Mouse (Mus musculus): ENCODE measurements around the gene Klrc3. TPM values are rescaled to one million over a fixed set of nuclear protein-coding genes. Genes with fewer than 3 reads are reported as not detected.

The Klrc3 gene
- total and polyA plus RNA-seq, 3 experiments: not detected

DNA sequence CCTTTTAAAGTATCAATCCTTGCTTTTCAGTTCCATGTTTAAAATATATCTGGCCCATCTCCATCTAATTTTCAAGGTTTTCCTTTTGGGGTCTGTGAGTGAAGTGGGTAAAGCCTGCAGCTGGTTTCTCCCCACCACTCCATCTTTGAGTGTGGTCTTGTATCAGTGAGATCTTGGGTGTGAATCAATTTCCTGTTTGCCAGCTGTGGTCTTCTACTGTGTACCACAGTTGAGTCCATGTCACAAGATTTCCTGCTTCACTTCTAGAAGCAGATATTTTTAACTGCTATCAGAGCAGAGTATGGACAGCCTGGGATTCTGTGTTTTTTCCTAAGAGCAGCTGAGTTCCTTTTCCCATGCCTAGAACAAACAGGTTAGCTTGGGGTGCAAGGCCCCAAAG is 34.8 kb downstream of the Klrc3 start:
- Histone ChIP-seq H3K27me3 (ENCODE audit: control insufficient read depth in 1 of 2, insufficient read depth in 2 of 2, low read length in 2 of 2) (no peaks in the 10 kb centered on the region), H3K4me1 (ENCODE audit: control insufficient read depth in 1 of 2, insufficient read depth in 2 of 2, low read length in 2 of 2) (no peaks in the 10 kb centered on the region), H3K79me2 (ENCODE audit: control insufficient read depth, insufficient read depth, low read length, poor library complexity) (no peaks in the 10 kb centered on the region), H3K27ac (ENCODE audit: control insufficient read depth, low read depth, low read length) (no peak overlapping the region), H3K4me3 (ENCODE audit: control insufficient read depth in 1 of 2, insufficient read depth in 1 of 2, low read depth in 2 of 2, low read length in 2 of 2) (no peak overlapping the region), H3K9me3 (replicated peaks; ENCODE audit: insufficient read depth, low read length) (no peaks in the 10 kb centered on the region), H3K9ac (ENCODE audit: control insufficient read depth, low read depth, low read length, poor library complexity, severe bottlenecking) (no peak overlapping the region), H3K36me3 (ENCODE audit: control insufficient read depth in 1 of 2, insufficient read depth in 2 of 2, low read length in 2 of 2) (no peaks in the 10 kb centered on the region)
- TF ChIP-seq TAL1 (IDR thresholded peaks at IDR 0.05; ENCODE audit: low read length) (no peak), CTCF (IDR thresholded peaks at IDR 0.05 in 2 of 3, conservative IDR thresholded peaks at IDR 0.05 in 1 of 3; ENCODE audit: control insufficient read depth in 1 of 3, insufficient read depth in 1 of 3, low read depth in 2 of 3, low read length in 3 of 3, poor library complexity in 1 of 3, severe bottlenecking in 1 of 3) (no peak), RCOR1 (IDR thresholded peaks at IDR 0.05; ENCODE audit: low read depth, low read length) (no peak), BHLHE40 (IDR thresholded peaks at IDR 0.05; ENCODE audit: borderline replicate concordance, low read depth, low read length) (no peak), ZMIZ1 (IDR thresholded peaks at IDR 0.05; ENCODE audit: low read depth, low read length) (no peak), E2F4 (IDR thresholded peaks at IDR 0.05; ENCODE audit: borderline replicate concordance, low read depth, low read length) (no peak), HCFC1 (IDR thresholded peaks at IDR 0.05; ENCODE audit: low read depth, low read length) (no peak), ZC3H11A (IDR thresholded peaks at IDR 0.05; ENCODE audit: low read depth, low read length) (no peak), POLR2AphosphoS2 (IDR thresholded peaks at IDR 0.05; ENCODE audit: low read length) (no peak), USF2 (IDR thresholded peaks at IDR 0.05; ENCODE audit: borderline replicate concordance in 1 of 2, insufficient read depth in 1 of 2, low read depth in 1 of 2, low read length in 2 of 2) (no peak), SIN3A (IDR thresholded peaks at IDR 0.05; ENCODE audit: low read length) (no peak), RAD21 (IDR thresholded peaks at IDR 0.05; ENCODE audit: low read depth, low read length) (no peak), USF1 (IDR thresholded peaks at IDR 0.05; ENCODE audit: low read depth, low read length) (no peak), MAFK (IDR thresholded peaks at IDR 0.05; ENCODE audit: borderline replicate concordance, low read depth, low read length) (no peak), MXI1 (IDR thresholded peaks at IDR 0.05; ENCODE audit: low read depth, low read length) (no peak), MAX (IDR thresholded peaks at IDR 0.05; ENCODE audit: low read length) (no peak), MYC (IDR thresholded peaks at IDR 0.05; ENCODE audit: low read depth, low read length) (no peak)
- no peak for DNase-seq (ENCODE audit: low read depth, low spot score)

GRCm38 (mm10) chr6:129591508-129591907 is 51.6 kb downstream of the Klrc3 start, which contains the start of gene Klrd1:
Gene Klrd1, plus strand, starts transcription at chr6:129591782.
- no peaks in the 10 kb centered on the region for H3K9me3 ChIP-seq (replicated peaks; ENCODE audit: insufficient read depth, low read length)
- H3K36me3 ChIP-seq (ENCODE audit: control insufficient read depth in 1 of 2, insufficient read depth in 2 of 2, low read length in 2 of 2): no peaks in the 10 kb centered on the region
- DNase-seq (ENCODE audit: low read depth, low spot score): no peak
- no peaks in the 10 kb centered on the region for H3K27me3 ChIP-seq (ENCODE audit: control insufficient read depth in 1 of 2, insufficient read depth in 2 of 2, low read length in 2 of 2)
- H3K4me3 ChIP-seq (ENCODE audit: control insufficient read depth in 1 of 2, insufficient read depth in 1 of 2, low read depth in 2 of 2, low read length in 2 of 2): no peak within 1 kb of the TSS
- H3K9ac ChIP-seq (ENCODE audit: control insufficient read depth, low read depth, low read length, poor library complexity, severe bottlenecking): no peak within 1 kb of the TSS
- H3K27ac ChIP-seq (ENCODE audit: control insufficient read depth, low read depth, low read length): no peak within 1 kb of the TSS
- no peak for TF ChIP-seq MAZ (IDR thresholded peaks at IDR 0.05; ENCODE audit: low read depth, low read length)
- no peak for TF ChIP-seq USF1 (IDR thresholded peaks at IDR 0.05; ENCODE audit: low read depth, low read length)
- no peak for TF ChIP-seq ETS1 (IDR thresholded peaks at IDR 0.05; ENCODE audit: low read depth, low read length)
- TF ChIP-seq CHD2 (IDR thresholded peaks at IDR 0.05; ENCODE audit: low read length): no peak
- TF ChIP-seq RCOR1 (IDR thresholded peaks at IDR 0.05; ENCODE audit: low read depth, low read length): no peak
- TF ChIP-seq MYC (IDR thresholded peaks at IDR 0.05; ENCODE audit: low read depth, low read length): no peak
- TF ChIP-seq CTCF (IDR thresholded peaks at IDR 0.05 in 2 of 3, conservative IDR thresholded peaks at IDR 0.05 in 1 of 3; ENCODE audit: control insufficient read depth in 1 of 3, insufficient read depth in 1 of 3, low read depth in 2 of 3, low read length in 3 of 3, poor library complexity in 1 of 3, severe bottlenecking in 1 of 3): no peak
- TF ChIP-seq RAD21 (IDR thresholded peaks at IDR 0.05; ENCODE audit: low read depth, low read length): no peak
- TF ChIP-seq POLR2AphosphoS5 (IDR thresholded peaks at IDR 0.05; ENCODE audit: borderline replicate concordance, low read depth, low read length): no peak
- TF ChIP-seq ZMIZ1 (IDR thresholded peaks at IDR 0.05; ENCODE audit: low read depth, low read length): no peak
- TF ChIP-seq ZC3H11A (IDR thresholded peaks at IDR 0.05; ENCODE audit: low read depth, low read length): no peak
- no peak for TF ChIP-seq GABPA (IDR thresholded peaks at IDR 0.05; ENCODE audit: low read depth, low read length)
- no peak for TF ChIP-seq SIN3A (IDR thresholded peaks at IDR 0.05; ENCODE audit: low read length)
- no peak for TF ChIP-seq ZNF384 (IDR thresholded peaks at IDR 0.05; ENCODE audit: low read depth, low read length)
- TF ChIP-seq GATA1 (IDR thresholded peaks at IDR 0.05; ENCODE audit: low read depth, low read length): no peak
- no peak for TF ChIP-seq TCF12 (IDR thresholded peaks at IDR 0.05; ENCODE audit: low read depth, low read length)
- no peak for TF ChIP-seq MAFK (IDR thresholded peaks at IDR 0.05; ENCODE audit: borderline replicate concordance, low read depth, low read length)
- TF ChIP-seq BHLHE40 (IDR thresholded peaks at IDR 0.05; ENCODE audit: borderline replicate concordance, low read depth, low read length): no peak
- no peak for TF ChIP-seq MEF2A (IDR thresholded peaks at IDR 0.05; ENCODE audit: extremely low read depth, insufficient replicate concordance, low read depth, low read length, poor library complexity, severe bottlenecking)
- no peaks in the 10 kb centered on the region for H3K4me1 ChIP-seq (ENCODE audit: control insufficient read depth in 1 of 2, insufficient read depth in 2 of 2, low read length in 2 of 2)
- H3K79me2 ChIP-seq (ENCODE audit: control insufficient read depth, insufficient read depth, low read length, poor library complexity): no peaks in the 10 kb centered on the region

All from MEL (cell line).